Mouse (Mus musculus): ENCODE measurements around the gene Tor1aip1. TPM values are rescaled to one million over a fixed set of nuclear protein-coding genes. Genes with fewer than 3 reads are reported as not detected.
A peak's percentile ranks its signal among the peaks of the same experiment; 100 is the strongest.

Tor1aip1 gene
- total RNA-seq, 2 experiments from 2014 or later: 28.5 to 31.2 TPM

- TF ChIP-seq CTCF (IDR thresholded peaks at IDR 0.05): no peak
- intact Hi-C loops (cut with DNase I): no loop called here
- Histone ChIP-seq H3K27ac (no peak overlapping the region), H3K4me3 (no peak overlapping the region)
- no peak for DNase-seq (ENCODE audit: extremely low spot score in 1 of 2, low spot score in 2 of 2)
Observed at GRCm38 (mm10) chr1:155974931-155975330, 61.3 kb downstream of the Tor1aip1 start.

- TF ChIP-seq CTCF (IDR thresholded peaks at IDR 0.05): peak; percentile 33
- intact Hi-C loops (cut with DNase I): loop anchor here (1.0 kb wide), 1 partner anchor 62 kb away; the partner anchor contains the start of gene Tor1aip1
- Histone ChIP-seq H3K4me3 (peak overlapping the region; percentile 91), H3K27ac (peak overlapping the region; percentile 98)
- DNase-seq (ENCODE audit: extremely low spot score in 1 of 2, low spot score in 2 of 2): peak in 1 of 2 experiments; percentile 16
Observed at GRCm38 (mm10) chr1:155973719-155974379, 62.4 kb downstream of the Tor1aip1 start.

GRCm38 (mm10) chr1:155973068-155973718, 63.1 kb downstream of the Tor1aip1 start, which contains the start of gene Cep350:
Cep350 (minus strand) TSS chr1:155973255.
- intact Hi-C loops (cut with DNase I): loop anchor here (1.0 kb wide), 1 partner anchor 63 kb away; the partner anchor contains the start of gene Tor1aip1
- no peak for TF ChIP-seq CTCF (IDR thresholded peaks at IDR 0.05)

GRCm38 (mm10) chr1:155972146-155973067, 63.9 kb downstream of the Tor1aip1 start:
- intact Hi-C loops (cut with DNase I): loop anchor here (1.0 kb wide), 1 partner anchor 64 kb away; the partner anchor contains the start of gene Tor1aip1
- no peak for DNase-seq (ENCODE audit: extremely low spot score in 1 of 2, low spot score in 2 of 2)
- peak overlapping the region; percentile 91 for H3K4me3 ChIP-seq
- TF ChIP-seq CTCF (IDR thresholded peaks at IDR 0.05): no peak
- H3K27ac ChIP-seq: peak overlapping the region; percentile 95

More at GRCm38 (mm10) chr1:155973068-155973718, 63.1 kb downstream of the Tor1aip1 start, which contains the start of gene Cep350:
- Histone ChIP-seq H3K27ac (peak within 1 kb of the TSS; percentile 98), H3K4me3 (peak within 1 kb of the TSS; percentile 91)
- DNase-seq (ENCODE audit: extremely low spot score in 1 of 2, low spot score in 2 of 2): peak; percentile 93 to 96

Other genes starting within 250 kb of the Tor1aip1 start
- 10 to 100 TPM; 28.2 to 32.2 TPM for gene Qsox1, start 223.6 kb downstream of the Tor1aip1 start, total RNA-seq (2021)
- gene Cep350, start 63.2 kb downstream of the Tor1aip1 start, total RNA-seq (2021): 10 to 100 TPM; 47.4 to 50.4 TPM
- 10 to 100 TPM; 45.2 to 47.9 TPM for gene Tor1aip2, start 1.1 kb downstream of the Tor1aip1 start, total RNA-seq (2021)
- 1 to 10 TPM; 8.0 to 8.4 TPM for gene Fam163a, start 168.5 kb upstream of the Tor1aip1 start, total RNA-seq (2021)

Measured in left cerebral cortex, adult 2 months (tissue).